Mouse (Mus musculus): Measurements from ENCODE around the gene Sf3b2. TPM values are rescaled to one million over a fixed set of nuclear protein-coding genes. Genes with fewer than 3 reads are reported as not detected.
"Not testable (repeated sequence)": the region's sequence is repeated elsewhere in the genome, so short reads cannot be mapped to it uniquely, and the experiment has no call there.

The Sf3b2 gene
- polyA plus RNA-seq, 1 experiment, result 66.7 TPM

DNA sequence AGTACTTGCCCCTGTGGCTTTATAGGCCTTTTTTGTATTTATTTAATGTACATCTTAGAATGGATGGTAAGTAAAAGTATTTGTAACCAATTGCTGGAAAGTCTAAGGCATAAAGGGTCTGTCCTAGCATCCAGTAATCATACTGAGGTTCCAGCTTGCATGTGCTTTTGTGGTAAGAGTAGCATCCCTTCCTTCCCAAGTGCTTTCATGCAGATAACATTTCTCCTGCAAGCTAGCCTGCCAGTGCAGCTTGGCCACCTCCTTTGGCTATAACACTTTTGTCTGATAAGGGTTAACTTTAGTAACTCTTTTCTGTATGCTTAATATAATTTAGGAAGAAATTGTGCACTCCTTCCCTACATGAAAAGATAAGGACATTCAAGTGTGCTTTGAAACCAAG, 27.2 kb downstream of the Sf3b2 start:
- Histone ChIP-seq H3K4me1 (ENCODE audit: control insufficient read depth, insufficient read depth, insufficient read length, low read length) (peaks cover 6% of the 10 kb centered on the region; the same call in 1 of the 2 replicates), H3K4me3 (ENCODE audit: low read depth, low read length) (no peak overlapping the region), H3K27me3 (ENCODE audit: control insufficient read depth, insufficient read depth, low read length) (no peaks in the 10 kb centered on the region), H3K27ac (ENCODE audit: insufficient read depth, low read depth, low read length) (no peak overlapping the region), H3K36me3 (ENCODE audit: control insufficient read depth, insufficient read depth, low read length) (no peaks in the 10 kb centered on the region)
- TF ChIP-seq POLR2A (IDR thresholded peaks at IDR 0.05; ENCODE audit: low read depth, low read length) (no peak), CTCF (IDR thresholded peaks at IDR 0.05; ENCODE audit: extremely low read depth, insufficient read length, insufficient replicate concordance, low read depth, low read length) (no peak)

DNA sequence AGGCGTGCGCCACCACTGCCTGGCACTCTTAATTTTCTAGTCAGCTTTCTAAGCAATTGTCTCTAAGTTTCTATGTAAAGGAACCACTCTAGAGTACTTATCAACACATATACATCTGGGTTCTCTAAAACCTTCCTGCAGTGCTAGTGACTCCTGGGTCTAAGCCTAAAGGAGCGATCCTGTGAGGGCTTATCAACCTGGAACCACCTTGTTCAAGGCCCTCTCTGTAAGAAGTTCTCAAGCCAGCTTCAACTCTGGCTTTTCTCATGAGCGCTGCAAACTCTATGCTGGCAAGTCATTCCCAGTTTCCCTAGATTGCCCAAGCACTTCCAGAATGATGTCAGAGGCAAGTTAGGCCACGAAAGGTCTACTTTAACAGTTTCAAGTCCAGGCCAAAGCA, 28.2 kb downstream of the Sf3b2 start:
- Histone ChIP-seq H3K4me3 (ENCODE audit: low read depth, low read length) (no peak overlapping the region), H3K27ac (ENCODE audit: insufficient read depth, low read depth, low read length) (no peak overlapping the region), H3K36me3 (ENCODE audit: control insufficient read depth, insufficient read depth, low read length) (no peaks in the 10 kb centered on the region), H3K27me3 (ENCODE audit: control insufficient read depth, insufficient read depth, low read length) (no peaks in the 10 kb centered on the region), H3K4me1 (ENCODE audit: control insufficient read depth, insufficient read depth, insufficient read length, low read length) (peaks cover under 1% of the 10 kb centered on the region; the same call in 1 of the 2 replicates)
- no peak for TF ChIP-seq POLR2A (IDR thresholded peaks at IDR 0.05; ENCODE audit: low read depth, low read length)
- TF ChIP-seq CTCF (IDR thresholded peaks at IDR 0.05; ENCODE audit: extremely low read depth, insufficient read length, insufficient replicate concordance, low read depth, low read length), result no peak
- 95% methylated on average over 5 of the region's 5 CpGs for WGBS

DNA sequence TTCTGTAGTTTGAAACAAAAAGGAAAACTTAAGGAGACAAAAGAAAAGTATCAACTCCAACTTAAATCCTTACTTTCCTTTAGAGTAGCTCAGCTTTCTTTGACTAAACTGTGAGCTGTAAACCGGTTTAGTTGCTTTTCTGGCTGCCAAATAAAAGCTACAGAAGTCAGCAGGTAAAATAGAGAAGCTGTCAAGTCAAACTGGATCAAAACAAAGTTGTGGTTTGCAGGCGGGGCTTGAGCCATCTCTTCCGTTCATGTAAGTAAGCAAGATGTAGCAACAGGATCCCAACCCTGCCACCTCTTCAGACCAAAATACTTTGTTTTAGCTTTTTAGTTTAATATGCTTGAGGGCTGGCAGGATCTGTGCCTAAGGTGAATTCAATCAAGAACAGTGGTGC, 38.1 kb downstream of the Sf3b2 start:
- WGBS, result 37% methylated on average over 3 of the region's 3 CpGs
- H3K4me1 ChIP-seq (ENCODE audit: control insufficient read depth, insufficient read depth, insufficient read length, low read length), result no peaks in the 10 kb centered on the region
- no peak for TF ChIP-seq CTCF (IDR thresholded peaks at IDR 0.05; ENCODE audit: extremely low read depth, insufficient read length, insufficient replicate concordance, low read depth, low read length)
- TF ChIP-seq POLR2A (IDR thresholded peaks at IDR 0.05; ENCODE audit: low read depth, low read length), result no peak
- H3K27ac ChIP-seq (ENCODE audit: insufficient read depth, low read depth, low read length), result peak overlapping the region; percentile 75
- no peak overlapping the region for H3K4me3 ChIP-seq (ENCODE audit: low read depth, low read length)
- H3K27me3 ChIP-seq (ENCODE audit: control insufficient read depth, insufficient read depth, low read length), result no peaks in the 10 kb centered on the region
- H3K36me3 ChIP-seq (ENCODE audit: control insufficient read depth, insufficient read depth, low read length), result no peaks in the 10 kb centered on the region

DNA sequence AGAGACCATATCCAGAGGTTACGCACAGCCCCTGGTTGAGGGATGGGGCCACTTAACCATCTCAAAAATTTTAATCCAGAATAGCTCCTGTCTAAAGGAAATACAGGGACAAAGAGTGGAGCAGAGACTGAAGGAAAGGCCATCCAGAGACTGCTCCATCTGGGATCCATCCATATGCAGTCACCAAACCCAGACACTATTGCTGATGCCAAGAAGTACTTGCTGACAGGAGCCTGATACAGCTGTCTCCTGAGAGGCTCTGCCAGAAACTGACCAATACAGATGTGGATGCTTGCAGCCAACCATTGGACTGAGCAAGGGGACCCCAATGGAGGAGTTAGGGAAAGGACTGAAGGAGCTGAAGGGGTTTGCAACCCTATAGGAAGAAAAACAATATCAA, 58.3 kb downstream of the Sf3b2 start:
- 100% methylated on average over 1 of the region's 1 CpGs for WGBS
- not testable (repeated sequence) for H3K4me3 ChIP-seq (ENCODE audit: low read depth, low read length); H3K27me3 ChIP-seq (ENCODE audit: control insufficient read depth, insufficient read depth, low read length); H3K4me1 ChIP-seq (ENCODE audit: control insufficient read depth, insufficient read depth, insufficient read length, low read length); H3K27ac ChIP-seq (ENCODE audit: insufficient read depth, low read depth, low read length); H3K36me3 ChIP-seq (ENCODE audit: control insufficient read depth, insufficient read depth, low read length)

DNA sequence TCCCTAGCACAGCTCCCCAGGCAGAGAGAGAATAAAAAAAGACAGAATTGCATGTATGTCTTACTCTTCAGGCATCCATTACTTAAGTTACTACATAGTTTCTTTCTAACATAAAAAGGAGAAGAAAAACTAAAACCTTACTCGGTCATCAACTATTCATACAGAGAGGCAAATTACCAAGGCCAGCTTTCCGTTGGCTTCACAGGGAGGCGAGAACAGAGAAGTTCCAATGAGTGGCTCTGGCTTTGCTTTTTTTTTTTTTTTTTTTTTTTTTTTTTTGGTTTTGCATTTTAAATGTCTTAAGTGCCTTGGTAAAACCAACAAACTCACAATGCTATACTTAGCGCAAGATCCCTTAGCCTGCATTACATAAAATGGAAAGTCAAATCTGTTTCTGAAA, 62.6 kb downstream of the Sf3b2 start:
- no peak overlapping the region for H3K27ac ChIP-seq (ENCODE audit: insufficient read depth, low read depth, low read length)
- H3K4me3 ChIP-seq (ENCODE audit: low read depth, low read length), result no peak overlapping the region
- H3K4me1 ChIP-seq (ENCODE audit: control insufficient read depth, insufficient read depth, insufficient read length, low read length), result peaks cover 5% of the 10 kb centered on the region
- H3K27me3 ChIP-seq (ENCODE audit: control insufficient read depth, insufficient read depth, low read length), result no peaks in the 10 kb centered on the region
- no peaks in the 10 kb centered on the region for H3K36me3 ChIP-seq (ENCODE audit: control insufficient read depth, insufficient read depth, low read length)
- TF ChIP-seq POLR2A (IDR thresholded peaks at IDR 0.05; ENCODE audit: low read depth, low read length), result no peak
- no peak for TF ChIP-seq CTCF (IDR thresholded peaks at IDR 0.05; ENCODE audit: extremely low read depth, insufficient read length, insufficient replicate concordance, low read depth, low read length)
- 88% methylated on average over 4 of the region's 4 CpGs for WGBS

DNA sequence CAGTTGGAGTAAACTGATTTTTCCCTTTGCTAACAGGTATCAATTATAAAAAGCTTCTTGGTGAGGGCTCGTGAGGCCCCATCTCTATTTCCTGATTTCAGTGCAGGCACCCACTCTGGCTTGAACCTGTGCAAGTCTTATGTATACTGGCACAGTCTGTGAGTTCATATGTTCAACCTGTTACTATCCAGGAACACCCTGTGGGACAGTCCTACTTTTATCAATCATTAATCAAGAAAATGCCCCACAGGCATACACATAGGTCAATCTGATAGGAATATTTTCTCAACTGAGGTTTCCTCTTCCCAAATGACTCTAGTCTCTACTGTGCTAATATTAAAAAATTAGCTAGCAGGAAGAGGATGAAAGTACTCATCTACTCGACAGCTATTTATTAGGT, 65.1 kb downstream of the Sf3b2 start:
- Histone ChIP-seq H3K36me3 (ENCODE audit: control insufficient read depth, insufficient read depth, low read length) (no peaks in the 10 kb centered on the region), H3K27ac (ENCODE audit: insufficient read depth, low read depth, low read length) (no peak overlapping the region), H3K4me3 (ENCODE audit: low read depth, low read length) (no peak overlapping the region), H3K4me1 (ENCODE audit: control insufficient read depth, insufficient read depth, insufficient read length, low read length) (peaks cover 5% of the 10 kb centered on the region), H3K27me3 (ENCODE audit: control insufficient read depth, insufficient read depth, low read length) (no peaks in the 10 kb centered on the region)
- WGBS, result 23% methylated on average over 2 of the region's 2 CpGs
- TF ChIP-seq POLR2A (IDR thresholded peaks at IDR 0.05; ENCODE audit: low read depth, low read length) (no peak), CTCF (IDR thresholded peaks at IDR 0.05; ENCODE audit: extremely low read depth, insufficient read length, insufficient replicate concordance, low read depth, low read length) (no peak)

DNA sequence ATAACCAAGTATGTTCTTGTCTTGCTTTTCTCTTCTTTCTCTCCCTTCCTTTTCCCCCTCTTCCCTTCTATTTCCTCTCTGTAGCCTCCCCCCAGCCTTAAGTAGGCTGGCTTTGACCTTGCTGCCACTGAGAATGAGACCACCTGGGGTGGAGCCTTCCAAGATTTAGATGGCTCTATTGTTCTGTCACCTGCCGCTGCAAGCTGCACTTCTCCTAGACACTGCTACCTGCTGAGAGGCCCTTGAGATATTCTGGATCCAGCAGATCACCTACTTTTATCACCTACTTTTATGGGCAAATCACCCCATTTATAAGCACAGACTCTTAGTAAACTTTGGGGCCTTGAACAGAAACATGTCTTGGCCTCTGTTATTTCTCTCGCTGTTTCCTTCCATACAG, 70.6 kb downstream of the Sf3b2 start:
- Histone ChIP-seq H3K4me1 (ENCODE audit: control insufficient read depth, insufficient read depth, insufficient read length, low read length) (peaks cover 3% of the 10 kb centered on the region), H3K36me3 (ENCODE audit: control insufficient read depth, insufficient read depth, low read length) (no peaks in the 10 kb centered on the region), H3K27ac (ENCODE audit: insufficient read depth, low read depth, low read length) (no peak overlapping the region), H3K4me3 (ENCODE audit: low read depth, low read length) (no peak overlapping the region), H3K27me3 (ENCODE audit: control insufficient read depth, insufficient read depth, low read length) (no peaks in the 10 kb centered on the region)
- 87% methylated on average over 2 of the region's 2 CpGs for WGBS
- TF ChIP-seq POLR2A (IDR thresholded peaks at IDR 0.05; ENCODE audit: low read depth, low read length) (no peak), CTCF (IDR thresholded peaks at IDR 0.05; ENCODE audit: extremely low read depth, insufficient read length, insufficient replicate concordance, low read depth, low read length) (no peak)

DNA sequence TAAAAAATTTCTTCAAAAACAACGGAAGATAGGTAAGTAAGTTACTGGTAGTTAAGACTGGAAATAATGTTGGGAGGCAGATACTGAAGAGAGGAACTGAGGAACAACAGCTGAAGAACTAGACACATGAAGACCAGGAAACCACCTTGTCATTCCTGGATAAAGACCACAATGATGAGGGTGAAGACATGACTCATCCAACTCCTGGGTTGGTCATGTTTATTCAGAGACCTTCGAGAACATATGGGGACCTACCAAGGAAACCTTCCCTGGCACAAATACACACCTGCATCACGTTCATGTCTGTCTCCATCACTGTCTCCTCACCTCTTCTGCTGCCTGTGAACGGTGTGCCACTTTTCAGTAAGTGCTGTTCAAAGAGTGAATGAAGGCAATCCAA, 71.2 kb downstream of the Sf3b2 start:
- Histone ChIP-seq H3K4me1 (ENCODE audit: control insufficient read depth, insufficient read depth, insufficient read length, low read length) (peaks cover 1% of the 10 kb centered on the region; the same call in 1 of the 2 replicates), H3K27ac (ENCODE audit: insufficient read depth, low read depth, low read length) (no peak overlapping the region), H3K4me3 (ENCODE audit: low read depth, low read length) (no peak overlapping the region), H3K36me3 (ENCODE audit: control insufficient read depth, insufficient read depth, low read length) (no peaks in the 10 kb centered on the region), H3K27me3 (ENCODE audit: control insufficient read depth, insufficient read depth, low read length) (no peaks in the 10 kb centered on the region)
- 77% methylated on average over 4 of the region's 4 CpGs for WGBS
- TF ChIP-seq CTCF (IDR thresholded peaks at IDR 0.05; ENCODE audit: extremely low read depth, insufficient read length, insufficient replicate concordance, low read depth, low read length), result no peak
- TF ChIP-seq POLR2A (IDR thresholded peaks at IDR 0.05; ENCODE audit: low read depth, low read length), result no peak

Other genes with a start within 250 kb of the Sf3b2 start
- 5.1 and 8.2 TPM in 2 replicates for gene Rin1, start 245.0 kb downstream of the Sf3b2 start, polyA plus RNA-seq (2012; rRNA removed)
- gene Cd248, start 227.4 kb downstream of the Sf3b2 start, polyA plus RNA-seq (2012; rRNA removed), result 3.4 and 8.2 TPM in 2 replicates
- 3.5 and 8.1 TPM in 2 replicates for gene Tmem151a, start 209.9 kb downstream of the Sf3b2 start, polyA plus RNA-seq (2012; rRNA removed)
- 155 and 252 TPM in 2 replicates for gene Yif1a, start 206.9 kb downstream of the Sf3b2 start, polyA plus RNA-seq (2012; rRNA removed)
- gene Cnih2, start 196.9 kb downstream of the Sf3b2 start, polyA plus RNA-seq (2012; rRNA removed), result 1.3 and 1.5 TPM in 2 replicates
- gene Rab1b, start 188.4 kb downstream of the Sf3b2 start, polyA plus RNA-seq (2012; rRNA removed), result 139 and 243 TPM in 2 replicates
- gene Klc2, start 176.9 kb downstream of the Sf3b2 start, polyA plus RNA-seq (2012; rRNA removed), result 11.4 and 19.8 TPM in 2 replicates
- 5.9 and 8.9 TPM in 2 replicates for gene Pacs1, start 22.3 kb downstream of the Sf3b2 start, polyA plus RNA-seq (2012; rRNA removed)
- gene Gal3st3, start 2.9 kb upstream of the Sf3b2 start, polyA plus RNA-seq (2012; rRNA removed), result 0.04 TPM in 1 of 2 replicates, not detected in the other
- gene Catsper1, start 40.3 kb upstream of the Sf3b2 start, polyA plus RNA-seq (2012; rRNA removed), result not detected in 2 replicates
- gene Cst6, start 54.1 kb upstream of the Sf3b2 start, polyA plus RNA-seq (2012; rRNA removed), result 226 and 874 TPM in 2 replicates
- 11.8 and 27.0 TPM in 2 replicates for gene Eif1ad, start 71.3 kb upstream of the Sf3b2 start, polyA plus RNA-seq (2012; rRNA removed)
- gene Banf1, start 71.7 kb upstream of the Sf3b2 start, polyA plus RNA-seq (2012; rRNA removed), result 63.6 and 100 TPM in 2 replicates
- 7.3 and 27.7 TPM in 2 replicates for gene Sart1, start 93.2 kb upstream of the Sf3b2 start, polyA plus RNA-seq (2012; rRNA removed)
- 1.4 and 8.3 TPM in 2 replicates for gene Tsga10ip, start 107.1 kb upstream of the Sf3b2 start, polyA plus RNA-seq (2012; rRNA removed)
- 32.9 and 63.2 TPM in 2 replicates for gene Drap1, start 129.5 kb upstream of the Sf3b2 start, polyA plus RNA-seq (2012; rRNA removed)
- 41.8 and 76.3 TPM in 2 replicates for gene AI837181, start 129.7 kb upstream of the Sf3b2 start, polyA plus RNA-seq (2012; rRNA removed)
- 0.91 and 2.6 TPM in 2 replicates for gene Fosl1, start 152.1 kb upstream of the Sf3b2 start, polyA plus RNA-seq (2012; rRNA removed)
- 3.3 and 4.4 TPM in 2 replicates for gene Ccdc85b, start 162.4 kb upstream of the Sf3b2 start, polyA plus RNA-seq (2012; rRNA removed)
- gene Fibp, start 165.2 kb upstream of the Sf3b2 start, polyA plus RNA-seq (2012; rRNA removed), result 72.5 and 143 TPM in 2 replicates
- gene Ctsw, start 173.1 kb upstream of the Sf3b2 start, polyA plus RNA-seq (2012; rRNA removed), result 8.2 and 10.2 TPM in 2 replicates
- 22.4 and 26.5 TPM in 2 replicates for gene Efemp2, start 178.5 kb upstream of the Sf3b2 start, polyA plus RNA-seq (2012; rRNA removed)
- 19.9 and 29.1 TPM in 2 replicates for gene Mus81, start 192.9 kb upstream of the Sf3b2 start, polyA plus RNA-seq (2012; rRNA removed)
- gene Cfl1, start 195.0 kb upstream of the Sf3b2 start, polyA plus RNA-seq (2012; rRNA removed), result 320 and 703 TPM in 2 replicates
- 0.19 TPM in 1 of 2 replicates, not detected in the other for gene 1700020D05Rik, start 208.3 kb upstream of the Sf3b2 start, polyA plus RNA-seq (2012; rRNA removed)
- 1.7 and 3.2 TPM in 2 replicates for gene Snx32, start 215.1 kb upstream of the Sf3b2 start, polyA plus RNA-seq (2012; rRNA removed)